Mouse (Mus musculus) frontal cortex, postnatal 36 days (tissue): ENCODE results near the gene Krt20.

Experiments used
- DNase-seq, 2 experiments: peaks; one replicate each; pipeline ENCODE4 v3.0.0; 2022; ENCODE audit warnings: low spot score in 2 of 2

Krt20 gene

GRCm38 (mm10) chr11:99413247-99413646 lies 24.7 kb downstream of the Krt20 start:
- peak in 1 of 2 experiments; percentile 44 for DNase-seq

GRCm38 (mm10) chr11:99406186-99406585 lies 31.8 kb downstream of the Krt20 start:
- no peak for DNase-seq

- no peak for DNase-seq
These were observed 37.9 kb downstream of the Krt20 start for GRCm38 (mm10) chr11:99399956-99400549.

GRCm38 (mm10) chr11:99398832-99399231 lies 39.1 kb downstream of the Krt20 start:
- no peak for DNase-seq

- no peak for DNase-seq
These were observed 39.9 kb downstream of the Krt20 start for GRCm38 (mm10) chr11:99398084-99398483.

GRCm38 (mm10) chr11:99396661-99397060 lies 41.3 kb downstream of the Krt20 start:
- DNase-seq, result no peak

- no peak for DNase-seq
These were observed 41.9 kb downstream of the Krt20 start for GRCm38 (mm10) chr11:99396034-99396433.

- DNase-seq, result peak in 1 of 2 experiments; percentile 28
These were observed 45.5 kb downstream of the Krt20 start for GRCm38 (mm10) chr11:99392492-99392891.

- no peak for DNase-seq
These were observed 46.6 kb downstream of the Krt20 start for GRCm38 (mm10) chr11:99391375-99391774.

- no peak for DNase-seq
These were observed 47.1 kb downstream of the Krt20 start for GRCm38 (mm10) chr11:99390866-99391265.

- no peak for DNase-seq
These were observed 48.7 kb downstream of the Krt20 start, which contains the start of gene Krt10 for GRCm38 (mm10) chr11:99389264-99389663. Krt10 (minus strand) TSS chr11:99389364.

GRCm38 (mm10) chr11:99388661-99389060 lies 49.3 kb downstream of the Krt20 start:
- DNase-seq, result no peak

GRCm38 (mm10) chr11:99385813-99386721 lies 51.9 kb downstream of the Krt20 start:
- DNase-seq, result peak; percentile 86 to 91

GRCm38 (mm10) chr11:99379568-99379967 lies 58.4 kb downstream of the Krt20 start:
- DNase-seq, result peak; percentile 69 to 84
